Mouse (Mus musculus): Measurements from ENCODE around the gene Inava. TPM values are rescaled to one million over a fixed set of nuclear protein-coding genes. Genes with fewer than 3 reads are reported as not detected.

Gene Inava
- polyA plus RNA-seq (2015; fragmentation: Nextera tagmentation; extraction: Ambion mirVana) = 3.3 and 3.4 TPM in 2 replicates

DNA sequence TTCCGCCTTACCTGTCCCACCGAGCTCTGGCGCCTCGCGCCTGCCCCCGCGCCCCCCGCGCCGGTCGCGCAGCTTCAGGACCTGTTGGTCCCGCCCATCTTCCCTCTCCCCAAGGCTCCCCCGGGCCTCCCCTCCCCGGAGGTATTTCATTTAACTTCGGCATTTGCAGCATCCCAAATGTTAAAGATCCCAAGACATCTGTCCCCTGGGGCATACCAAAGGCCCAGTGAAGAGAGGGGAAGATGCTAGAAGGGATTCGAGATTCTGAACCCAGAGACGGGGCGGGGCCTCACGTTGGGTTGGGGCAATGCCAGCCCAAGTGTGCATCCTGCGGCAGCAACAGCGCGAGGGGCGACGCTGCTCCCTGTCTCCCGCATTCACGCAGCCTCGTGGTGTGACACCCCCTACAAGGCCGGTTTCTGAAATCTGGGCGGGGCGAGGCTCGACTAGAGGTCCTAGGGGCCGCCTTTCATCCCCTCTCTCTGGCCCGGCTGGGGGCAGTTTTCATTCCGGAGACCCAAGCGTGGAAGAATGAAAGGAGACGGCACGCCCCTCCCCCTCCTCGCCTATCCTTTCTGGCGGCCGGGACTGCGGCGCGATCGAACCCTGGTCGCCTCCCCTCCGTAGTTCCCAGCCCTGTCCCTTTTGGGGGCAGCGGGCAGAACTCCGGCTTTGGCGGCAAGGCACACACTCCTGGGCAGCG is at the start of gene Inava:
Gene Inava (minus strand): TSS at position 373 of the 703 bp plus-strand sequence.
- H3K36me3 ChIP-seq = no peaks in the 10 kb centered on the region
- 1% methylated on average over 50 of the region's 51 CpGs for WGBS
- H3K4me1 ChIP-seq (replicated peaks) = peaks cover 44% of the 10 kb centered on the region
- ATAC-seq (ENCODE audit: low FRiP score, low read depth) = peak; percentile 80
- H3K27ac ChIP-seq (replicated peaks) = peak within 1 kb of the TSS; percentile 47; the same call in 1 of the 2 replicates
- no peaks in the 10 kb centered on the region for H3K27me3 ChIP-seq
- peak within 1 kb of the TSS; percentile 60 for H3K4me3 ChIP-seq
- no peaks in the 10 kb centered on the region for H3K9me3 ChIP-seq
- peak within 1 kb of the TSS; percentile 90 for H3K4me2 ChIP-seq
- H3K9ac ChIP-seq = peak within 1 kb of the TSS; percentile 32

DNA sequence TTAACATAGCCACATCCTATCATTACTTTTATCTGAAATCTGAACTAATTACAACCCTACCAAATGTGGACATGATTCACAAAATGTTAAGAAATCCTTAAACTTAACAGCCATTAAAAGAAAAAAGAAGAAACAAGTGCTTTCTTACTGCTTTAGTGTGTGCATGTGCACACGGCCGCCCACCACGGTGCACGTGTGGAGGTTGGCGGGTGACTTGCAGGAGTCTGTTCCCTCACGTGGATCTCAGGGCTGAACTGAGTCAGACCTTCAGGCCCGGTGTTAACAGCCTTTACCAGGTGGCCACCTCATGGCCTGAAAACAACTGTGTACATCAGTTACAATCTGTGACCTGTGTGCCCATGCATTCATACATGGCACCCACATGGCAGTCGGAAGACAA is 43.3 kb upstream of the Inava start:
- no peak for ATAC-seq (ENCODE audit: low FRiP score, low read depth)
- WGBS = 90% methylated on average over 8 of the region's 8 CpGs
- no peak overlapping the region for H3K4me3 ChIP-seq
- H3K4me1 ChIP-seq (replicated peaks) = no peaks in the 10 kb centered on the region
- H3K36me3 ChIP-seq = peaks cover 82% of the 10 kb centered on the region
- H3K9me3 ChIP-seq = no peaks in the 10 kb centered on the region
- H3K27me3 ChIP-seq = no peaks in the 10 kb centered on the region
- no peak overlapping the region for H3K9ac ChIP-seq
- H3K27ac ChIP-seq (replicated peaks) = no peak overlapping the region
- H3K4me2 ChIP-seq = no peak overlapping the region

DNA sequence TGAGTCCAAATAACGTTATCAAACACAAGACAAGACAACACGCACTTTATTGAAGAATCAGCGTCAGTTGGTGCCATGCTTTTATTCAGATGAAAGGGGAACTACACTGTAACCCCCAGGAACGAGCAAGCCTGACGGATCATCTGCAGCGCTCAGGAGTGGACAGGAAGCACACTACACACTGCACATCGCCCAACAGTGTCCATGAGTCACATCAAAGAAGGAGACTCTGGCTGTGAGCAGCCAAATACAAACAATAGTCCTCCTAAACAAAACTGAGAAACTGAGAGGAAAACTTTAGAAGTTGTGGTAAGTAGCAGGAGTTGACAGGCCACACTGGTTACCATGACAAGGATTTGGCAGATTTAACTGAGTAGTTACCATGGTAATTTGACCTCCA is 34.2 kb upstream of the Inava start:
- H3K27me3 ChIP-seq = no peaks in the 10 kb centered on the region
- H3K9ac ChIP-seq = no peak overlapping the region
- 66% methylated on average over 7 of the region's 7 CpGs for WGBS
- no peak overlapping the region for H3K4me3 ChIP-seq
- no peak overlapping the region for H3K4me2 ChIP-seq
- H3K4me1 ChIP-seq (replicated peaks) = no peaks in the 10 kb centered on the region
- no peak overlapping the region for H3K27ac ChIP-seq (replicated peaks)
- ATAC-seq (ENCODE audit: low FRiP score, low read depth) = no peak
- H3K36me3 ChIP-seq = peaks cover 43% of the 10 kb centered on the region
- H3K9me3 ChIP-seq = no peaks in the 10 kb centered on the region

DNA sequence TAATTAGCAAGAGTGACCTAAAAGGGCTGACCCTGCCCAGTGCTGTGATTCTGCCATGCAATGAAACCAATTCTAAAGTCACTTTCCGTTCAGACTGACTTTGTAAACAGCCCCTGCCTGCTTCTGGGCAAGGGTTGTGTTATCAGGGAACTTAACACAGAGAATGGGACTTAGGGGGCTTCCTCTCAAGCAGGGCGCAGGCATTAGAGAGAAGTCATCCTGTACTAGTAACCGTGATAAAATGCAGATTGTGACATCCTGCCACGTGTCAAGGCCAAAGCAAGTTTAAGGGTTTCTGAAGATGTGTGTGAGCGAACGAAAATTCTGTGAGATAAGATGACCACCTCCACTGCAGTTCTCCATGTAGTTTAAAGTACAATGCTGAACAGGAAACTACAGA is 32.1 kb upstream of the Inava start:
- ATAC-seq (ENCODE audit: low FRiP score, low read depth) = no peak
- H3K36me3 ChIP-seq = peaks cover 23% of the 10 kb centered on the region
- 77% methylated on average over 6 of the region's 6 CpGs for WGBS
- H3K4me2 ChIP-seq = no peak overlapping the region
- peaks cover 8% of the 10 kb centered on the region; the same call in 1 of the 2 replicates for H3K27me3 ChIP-seq
- H3K9me3 ChIP-seq = no peaks in the 10 kb centered on the region
- peaks cover 4% of the 10 kb centered on the region; the same call in 1 of the 2 replicates for H3K4me1 ChIP-seq (replicated peaks)
- H3K4me3 ChIP-seq = no peak overlapping the region
- no peak overlapping the region for H3K9ac ChIP-seq
- H3K27ac ChIP-seq (replicated peaks) = no peak overlapping the region

DNA sequence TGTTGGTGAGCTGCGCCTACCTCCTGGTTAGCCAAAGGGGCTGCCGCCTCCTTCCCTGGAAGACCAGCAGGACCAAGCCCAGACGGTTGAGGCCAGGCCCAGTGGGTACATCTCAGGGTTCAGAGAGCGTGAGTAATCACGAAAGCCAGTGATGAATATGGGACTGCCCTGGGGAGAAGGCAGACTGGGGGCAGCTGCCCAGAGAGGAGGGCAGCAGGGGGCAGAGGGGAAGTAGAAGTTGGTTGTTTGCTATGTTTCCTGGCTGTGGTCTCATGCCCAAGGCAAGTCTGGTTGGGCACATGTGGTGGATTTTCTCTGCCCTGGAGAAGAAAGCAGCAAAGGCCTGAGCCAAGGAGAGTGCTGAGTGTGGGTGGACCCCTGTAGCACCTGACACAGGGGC is 29.3 kb upstream of the Inava start:
- Histone ChIP-seq H3K9me3 (no peaks in the 10 kb centered on the region), H3K4me2 (no peak overlapping the region), H3K4me3 (no peak overlapping the region), H3K27me3 (peaks cover 15% of the 10 kb centered on the region), H3K36me3 (peaks cover 7% of the 10 kb centered on the region; the same call in 1 of the 2 replicates), H3K4me1 (replicated peaks) (peaks cover 21% of the 10 kb centered on the region), H3K9ac (no peak overlapping the region), H3K27ac (replicated peaks) (no peak overlapping the region)
- ATAC-seq (ENCODE audit: low FRiP score, low read depth) = no peak
- 70% methylated on average over 5 of the region's 5 CpGs for WGBS

DNA sequence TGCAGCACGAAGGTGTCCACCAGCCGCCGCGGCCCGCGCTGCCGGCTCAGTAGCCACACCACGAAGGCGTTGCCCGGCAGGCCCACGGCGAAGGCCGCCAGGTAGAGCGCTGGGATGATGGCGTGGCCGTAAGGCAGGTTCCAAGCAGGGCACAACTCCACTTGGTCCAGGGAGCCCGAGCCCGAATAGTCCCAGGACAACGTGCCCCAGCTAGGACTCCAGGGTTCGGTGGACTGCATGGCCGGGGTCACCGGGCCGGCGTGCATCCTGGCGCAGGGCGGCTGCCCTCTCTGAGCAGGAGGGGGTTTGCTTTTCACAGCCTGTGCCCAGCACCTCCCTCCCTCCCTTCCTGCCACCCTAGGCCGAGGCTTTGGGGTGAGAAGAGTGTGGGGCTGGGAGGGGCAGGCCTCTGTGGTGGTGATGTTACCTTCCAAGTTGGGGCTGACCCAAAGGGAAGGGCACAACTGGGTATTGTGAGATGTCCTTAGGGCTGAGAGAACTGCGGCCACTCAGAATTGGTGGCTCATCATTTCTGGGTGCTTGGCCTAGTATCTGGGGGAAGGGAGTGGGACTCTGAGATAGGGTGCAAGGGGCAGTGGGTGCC is 26.7 kb upstream of the Inava start, which contains the start of gene Gpr25:
Gene Gpr25 (minus strand): TSS at position 239 of the 604 bp plus-strand sequence.
- peak; percentile 32; the same call in 1 of the 2 replicates for ATAC-seq (ENCODE audit: low FRiP score, low read depth)
- peaks cover 21% of the 10 kb centered on the region for H3K4me1 ChIP-seq (replicated peaks)
- H3K4me2 ChIP-seq = peak within 1 kb of the TSS; percentile 74
- peak within 1 kb of the TSS; percentile 72 for H3K27ac ChIP-seq (replicated peaks)
- peak within 1 kb of the TSS; percentile 56 for H3K9ac ChIP-seq
- peak within 1 kb of the TSS; percentile 57 for H3K4me3 ChIP-seq
- WGBS = 7% methylated on average over 28 of the region's 28 CpGs
- no peaks in the 10 kb centered on the region for H3K9me3 ChIP-seq
- H3K36me3 ChIP-seq = no peaks in the 10 kb centered on the region
- peaks cover 22% of the 10 kb centered on the region for H3K27me3 ChIP-seq

DNA sequence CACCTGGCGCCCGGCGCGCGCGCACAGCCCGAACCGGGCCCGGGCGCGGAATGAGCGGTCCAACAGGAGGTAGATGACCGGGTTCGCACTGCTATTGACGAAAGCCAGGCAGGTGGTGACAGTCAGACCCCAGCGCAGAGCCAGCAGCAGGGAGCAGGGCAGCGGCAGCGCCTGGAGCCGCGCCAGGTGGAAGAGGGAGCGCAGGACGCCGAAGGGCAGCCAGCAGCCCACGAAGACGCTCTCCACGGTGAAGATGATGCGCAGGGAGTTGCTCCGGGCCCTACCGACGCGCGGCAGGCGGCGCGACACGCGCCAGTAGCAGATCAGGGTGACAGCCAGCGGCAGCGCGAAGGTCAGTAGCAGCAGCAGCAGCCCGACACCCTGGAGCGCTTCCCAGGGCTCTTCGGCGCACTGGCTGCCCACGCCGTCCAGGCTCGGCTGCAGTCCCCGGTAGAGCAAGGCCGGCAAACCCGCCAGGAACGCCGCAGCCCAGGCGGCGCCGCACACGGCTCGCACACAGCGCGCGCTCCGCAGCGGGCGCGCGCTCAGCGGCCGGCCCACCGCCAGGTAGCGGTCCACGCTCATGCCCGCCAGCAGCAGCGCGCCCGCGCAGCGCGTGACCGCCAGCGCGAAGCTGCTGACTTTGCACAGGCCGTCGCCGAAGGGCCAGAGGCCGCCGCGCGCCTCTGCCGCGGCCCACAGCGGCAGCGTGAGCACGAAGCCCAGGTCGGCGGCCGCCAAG is 26.0 kb upstream of the Inava start:
- peak overlapping the region; percentile 56 for H3K9ac ChIP-seq
- ATAC-seq (ENCODE audit: low FRiP score, low read depth) = peak; percentile 85
- no peaks in the 10 kb centered on the region for H3K9me3 ChIP-seq
- H3K27ac ChIP-seq (replicated peaks) = peak overlapping the region; percentile 72
- under 1% methylated on average over 95 of the region's 95 CpGs for WGBS
- peaks cover 21% of the 10 kb centered on the region for H3K4me1 ChIP-seq (replicated peaks)
- peak overlapping the region; percentile 74 for H3K4me2 ChIP-seq
- peak overlapping the region; percentile 57 for H3K4me3 ChIP-seq
- H3K27me3 ChIP-seq = peaks cover 22% of the 10 kb centered on the region
- H3K36me3 ChIP-seq = no peaks in the 10 kb centered on the region

DNA sequence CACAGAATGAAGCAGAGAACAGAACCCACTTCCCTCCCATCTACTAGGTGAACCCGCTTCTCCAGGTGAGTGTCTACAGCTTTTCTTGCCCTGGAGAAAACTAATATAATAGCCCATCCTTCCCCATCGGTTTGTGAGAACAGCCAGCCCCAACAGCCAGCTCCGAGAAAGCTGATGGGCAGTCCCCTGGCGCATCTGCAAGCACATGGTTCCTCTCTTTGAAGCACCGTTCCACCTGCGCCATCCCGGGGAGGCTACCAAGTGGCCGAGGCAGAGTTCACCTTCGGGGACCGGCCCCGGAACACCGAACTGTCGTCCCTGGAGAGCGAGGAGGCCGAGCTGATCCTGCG is 25.5 kb upstream of the Inava start:
- Histone ChIP-seq H3K36me3 (no peaks in the 10 kb centered on the region), H3K4me2 (peak overlapping the region; percentile 74), H3K9me3 (no peaks in the 10 kb centered on the region), H3K4me1 (replicated peaks) (peaks cover 21% of the 10 kb centered on the region), H3K27me3 (peaks cover 22% of the 10 kb centered on the region), H3K9ac (peak overlapping the region; percentile 56), H3K4me3 (peak overlapping the region; percentile 57), H3K27ac (replicated peaks) (peak overlapping the region; percentile 72; the same call in 1 of the 2 replicates)
- WGBS = 3% methylated on average over 16 of the region's 16 CpGs
- no peak for ATAC-seq (ENCODE audit: low FRiP score, low read depth)

DNA sequence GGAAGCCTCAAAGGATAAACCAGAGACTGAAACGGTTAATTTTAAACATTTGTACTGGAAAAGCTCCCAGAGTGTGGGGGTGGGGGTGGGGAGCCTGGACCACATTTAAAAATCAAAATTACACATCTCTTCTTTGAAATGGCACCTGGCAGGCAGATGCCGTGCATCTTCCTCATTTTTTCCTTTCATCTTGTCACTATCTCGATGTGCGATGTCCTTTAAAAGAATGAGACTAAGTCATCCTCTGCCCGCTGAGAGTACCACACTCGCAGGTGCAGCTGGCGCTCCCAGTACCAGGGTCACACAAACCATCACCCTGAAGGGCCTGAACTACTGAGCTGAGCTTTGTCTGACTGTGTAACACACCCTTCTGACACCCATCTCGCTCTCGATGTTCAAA is 24.4 kb upstream of the Inava start:
- 79% methylated on average over 9 of the region's 9 CpGs for WGBS
- no peaks in the 10 kb centered on the region for H3K9me3 ChIP-seq
- H3K4me2 ChIP-seq = no peak overlapping the region
- ATAC-seq (ENCODE audit: low FRiP score, low read depth) = no peak
- H3K36me3 ChIP-seq = no peaks in the 10 kb centered on the region
- H3K4me3 ChIP-seq = no peak overlapping the region
- no peak overlapping the region for H3K9ac ChIP-seq
- peaks cover 22% of the 10 kb centered on the region for H3K27me3 ChIP-seq
- no peak overlapping the region for H3K27ac ChIP-seq (replicated peaks)
- H3K4me1 ChIP-seq (replicated peaks) = peaks cover 21% of the 10 kb centered on the region

DNA sequence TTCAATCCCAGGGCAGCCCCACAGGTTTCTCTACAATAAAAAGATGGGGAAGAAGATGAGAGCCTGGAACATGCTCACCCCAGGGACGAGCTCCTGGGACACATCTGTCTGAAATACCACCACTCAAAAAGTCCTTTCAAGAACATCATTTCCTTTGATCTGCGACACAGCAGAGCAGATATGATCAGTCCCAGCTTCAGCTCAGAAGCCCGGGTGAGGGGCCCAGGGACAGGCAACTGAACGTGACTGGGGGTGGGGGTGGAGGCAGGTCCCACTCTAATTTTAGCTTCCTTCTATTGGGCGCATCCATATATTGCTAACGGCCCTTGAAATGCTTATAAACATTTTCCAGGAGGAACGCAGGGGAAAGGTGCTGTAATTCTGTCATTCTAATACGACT is 21.6 kb upstream of the Inava start:
- Histone ChIP-seq H3K4me1 (replicated peaks) (peaks cover 13% of the 10 kb centered on the region), H3K9ac (no peak overlapping the region), H3K4me2 (no peak overlapping the region), H3K4me3 (no peak overlapping the region), H3K36me3 (no peaks in the 10 kb centered on the region), H3K9me3 (no peaks in the 10 kb centered on the region), H3K27ac (replicated peaks) (no peak overlapping the region), H3K27me3 (peaks cover 14% of the 10 kb centered on the region)
- 49% methylated on average over 8 of the region's 8 CpGs for WGBS
- no peak for ATAC-seq (ENCODE audit: low FRiP score, low read depth)

DNA sequence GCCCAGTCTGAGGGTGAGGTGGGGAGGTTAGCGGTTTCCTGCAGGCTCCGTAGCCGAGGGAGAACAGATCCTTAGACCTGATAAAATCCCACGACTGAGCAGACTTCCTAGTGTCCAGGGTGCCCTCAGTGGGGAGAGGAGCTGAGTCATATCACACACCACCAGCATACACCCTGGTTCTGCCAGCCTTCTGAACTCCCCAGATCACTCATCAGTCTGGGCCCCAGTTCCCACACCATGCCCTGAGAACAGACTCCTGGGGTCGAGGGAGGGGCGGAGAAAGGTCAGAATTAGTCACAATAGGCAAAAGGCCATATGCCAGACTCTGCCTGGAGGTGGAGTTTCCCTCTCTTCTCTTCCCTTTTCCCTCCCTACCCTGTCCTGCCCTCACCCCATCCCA is 21.1 kb upstream of the Inava start:
- Histone ChIP-seq H3K4me1 (replicated peaks) (peaks cover 10% of the 10 kb centered on the region), H3K27ac (replicated peaks) (no peak overlapping the region), H3K27me3 (peaks cover 14% of the 10 kb centered on the region), H3K9me3 (no peaks in the 10 kb centered on the region), H3K36me3 (no peaks in the 10 kb centered on the region), H3K4me2 (no peak overlapping the region), H3K9ac (no peak overlapping the region), H3K4me3 (no peak overlapping the region)
- 29% methylated on average over 6 of the region's 6 CpGs for WGBS
- no peak for ATAC-seq (ENCODE audit: low FRiP score, low read depth)

DNA sequence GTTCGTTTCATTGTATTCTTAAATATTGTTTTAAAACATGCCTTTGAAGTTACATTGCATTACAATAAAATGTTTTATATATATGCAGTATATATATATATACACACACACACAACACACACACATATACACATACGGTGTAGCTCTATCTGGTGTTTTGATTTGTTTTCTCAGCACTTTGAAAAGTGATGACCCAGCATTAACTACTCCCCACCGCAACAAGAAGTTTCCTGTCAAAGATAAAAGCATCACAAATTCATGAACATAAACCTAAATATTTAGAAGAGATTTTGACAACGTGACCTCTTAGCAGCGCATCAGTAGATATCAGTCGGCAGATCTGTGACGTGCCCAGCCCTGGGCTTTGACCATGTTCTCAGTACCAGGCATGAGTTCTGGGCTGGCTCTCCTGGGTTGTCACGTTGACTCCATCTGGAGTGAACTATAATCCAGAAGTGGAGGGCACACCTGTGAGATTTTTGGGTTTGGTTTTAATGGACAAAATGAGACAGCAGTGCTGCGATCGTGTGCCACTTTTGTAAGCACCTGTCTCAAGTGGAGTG is 20.5 kb upstream of the Inava start:
- ATAC-seq (ENCODE audit: low FRiP score, low read depth) = no peak
- H3K9ac ChIP-seq = no peak overlapping the region
- WGBS = 85% methylated on average over 10 of the region's 10 CpGs
- no peak overlapping the region for H3K4me2 ChIP-seq
- H3K9me3 ChIP-seq = no peaks in the 10 kb centered on the region
- H3K4me1 ChIP-seq (replicated peaks) = peaks cover 4% of the 10 kb centered on the region
- no peak overlapping the region for H3K4me3 ChIP-seq
- H3K36me3 ChIP-seq = no peaks in the 10 kb centered on the region
- peaks cover 14% of the 10 kb centered on the region for H3K27me3 ChIP-seq
- H3K27ac ChIP-seq (replicated peaks) = no peak overlapping the region

Data from hindbrain, embryonic 15.5 days (tissue).